Mouse (Mus musculus) G1E (cell line): Measurements from ENCODE around the gene Gmds. TPM values are rescaled to one million over a fixed set of nuclear protein-coding genes. Genes with fewer than 3 reads are reported as not detected.
A peak's percentile ranks its signal among the peaks of the same experiment; 100 is the strongest.

ENCODE experiments used
- ATAC-seq: 2 replicates; pipeline ENCODE4 v1.8.0; 2016; ENCODE audit warnings: mild to moderate bottlenecking; ENCODE audit not compliant: insufficient number of reproducible peaks, poor library complexity, low FRiP score, severe bottlenecking; ENCODE audit errors: extremely low read depth
- DNase-seq: peaks from one replicate; pipeline ENCODE4 v3.0.0; 2012; ENCODE audit warnings: low spot score
- H3K27me3 ChIP-seq: 2 replicates; pipeline ENCODE4 v1.6.1; 2012; ENCODE audit warnings: mild to moderate bottlenecking, low read length, inconsistent platforms; ENCODE audit not compliant: insufficient read depth
- H3K36me3 ChIP-seq: replicated peaks from 2 replicates; pipeline ENCODE3; 2012; ENCODE audit warnings: mild to moderate bottlenecking, inconsistent platforms
- H3K4me1 ChIP-seq: 2 replicates; pipeline ENCODE4 v1.6.1; 2012; ENCODE audit warnings: low read depth, low read length, inconsistent platforms, mixed read lengths; ENCODE audit not compliant: insufficient read depth
- H3K4me3 ChIP-seq: 2 replicates; pipeline ENCODE4 v1.5.1; 2012; ENCODE audit warnings: low read depth, mild to moderate bottlenecking, inconsistent platforms, low read length, moderate library complexity, mixed read lengths
- H3K9me3 ChIP-seq: replicated peaks from 2 replicates; pipeline ENCODE4 v1.6.1; 2012; ENCODE audit warnings: inconsistent platforms
- CTCF ChIP-seq: IDR thresholded peaks from 2 replicates; pipeline ENCODE4 v1.5.1; 2012; ENCODE audit warnings: low read depth, low read length, inconsistent platforms, mixed read lengths
- GATA1 ChIP-seq: IDR thresholded peaks from 2 replicates; pipeline ENCODE4 v1.6.1; 2012; ENCODE audit warnings: borderline replicate concordance, low read length, inconsistent platforms, mixed read lengths
- GATA2 ChIP-seq: IDR thresholded peaks from 2 replicates; pipeline ENCODE4 v1.6.1; 2012; ENCODE audit warnings: low read depth, low read length, inconsistent platforms, borderline replicate concordance
- POLR2AphosphoS5 ChIP-seq: IDR thresholded peaks from 2 replicates; pipeline ENCODE4 v1.6.1; 2012; ENCODE audit warnings: low read depth, low read length, inconsistent platforms; ENCODE audit not compliant: insufficient replicate concordance
- TAL1 ChIP-seq: conservative IDR thresholded peaks from 2 replicates; pipeline ENCODE4 v1.6.1; 2012; ENCODE audit warnings: low read depth, low read length, inconsistent platforms, mixed read lengths
- polyA plus RNA-seq: library from polyadenylated mRNA; stranded (reverse); fragments of >175 nt; gene quantifications from 2 replicates; pipeline ENCODE4 v1.2.3, GENCODE M21; 2012
- total RNA-seq, 2 experiments: library from RNA; stranded (forward) in 1 of 2; stranded (reverse) in 1 of 2; fragments of 200-1000 nt in 1 of 2; fragments of >200 nt in 1 of 2; fragmentation: Nextera tagmentation in 1 of 2; gene quantifications; 2 replicates each; pipeline ENCODE4 v1.2.3; 2014 to 2017

Gmds gene
- total and polyA plus RNA-seq, 3 experiments = 19.9 to 27.5 (median 22.1) TPM

GRCm38 (mm10) chr13:31792480-31793132 is 545.9 kb downstream of the Gmds start:
- H3K4me3 ChIP-seq = no peak overlapping the region
- H3K9me3 ChIP-seq = no peaks in the 10 kb centered on the region
- ATAC-seq (no peak; the same call in 1 of the 2 replicates), DNase-seq (peak; percentile 38)
- H3K36me3 ChIP-seq = no peaks in the 10 kb centered on the region
- TF ChIP-seq POLR2AphosphoS5 = no peak
- no peak for TF ChIP-seq TAL1
- TF ChIP-seq CTCF = peak; percentile 81
- no peak for TF ChIP-seq GATA1
- TF ChIP-seq GATA2 = no peak
- peaks cover 19% of the 10 kb centered on the region for H3K27me3 ChIP-seq
- H3K4me1 ChIP-seq = no peaks in the 10 kb centered on the region

DNA sequence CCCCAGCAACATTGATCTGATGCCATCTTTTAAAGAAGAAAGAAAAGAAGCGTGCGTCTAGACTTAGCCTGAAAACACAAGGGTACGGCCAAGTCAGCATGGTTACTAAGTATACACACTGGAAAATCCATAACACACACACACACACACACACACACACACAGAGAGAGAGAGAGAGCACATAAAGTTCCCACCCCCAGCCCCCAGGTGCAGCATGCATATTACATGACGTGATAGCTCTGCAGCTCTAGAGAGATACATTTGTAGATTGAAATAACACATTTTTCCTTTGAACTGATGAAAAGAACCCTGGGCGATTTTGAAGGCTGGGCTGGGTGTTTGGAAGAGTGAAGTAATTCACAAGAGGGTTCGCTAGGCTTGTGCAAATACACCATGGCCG is 553.8 kb downstream of the Gmds start:
- DNase-seq (no peak), ATAC-seq (no peak)
- H3K27me3 ChIP-seq = peaks cover 24% of the 10 kb centered on the region
- no peak for TF ChIP-seq POLR2AphosphoS5
- no peak for TF ChIP-seq GATA2
- TF ChIP-seq CTCF = no peak
- H3K4me3 ChIP-seq = no peak overlapping the region
- no peaks in the 10 kb centered on the region for H3K4me1 ChIP-seq
- H3K36me3 ChIP-seq = no peaks in the 10 kb centered on the region
- no peaks in the 10 kb centered on the region for H3K9me3 ChIP-seq

DNA sequence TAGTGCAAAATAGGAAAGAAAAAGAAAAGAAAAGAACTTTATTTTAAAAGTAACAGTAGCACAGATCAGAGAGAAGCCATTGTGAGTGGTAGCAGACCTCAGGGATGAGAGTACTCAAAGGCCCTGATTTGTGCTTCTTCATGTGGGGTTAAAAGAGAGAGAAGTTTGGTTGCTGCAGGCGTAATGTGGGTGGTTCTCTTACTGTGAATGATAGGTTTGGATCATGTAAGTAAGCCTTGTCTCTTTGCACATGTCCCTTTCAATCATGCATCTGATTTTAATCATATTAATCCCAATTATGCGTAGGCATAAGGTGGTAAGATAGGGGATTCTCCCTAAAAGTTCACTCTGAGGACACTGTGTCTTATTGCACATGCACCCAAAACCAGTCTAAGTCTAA is 556.5 kb downstream of the Gmds start:
- ATAC-seq (no peak), DNase-seq (no peak)
- no peak overlapping the region for H3K4me3 ChIP-seq
- H3K36me3 ChIP-seq = no peaks in the 10 kb centered on the region
- no peaks in the 10 kb centered on the region for H3K9me3 ChIP-seq
- TF ChIP-seq POLR2AphosphoS5 = no peak
- TF ChIP-seq GATA2 = no peak
- no peak for TF ChIP-seq TAL1
- TF ChIP-seq GATA1 = no peak
- TF ChIP-seq CTCF = no peak
- H3K27me3 ChIP-seq = peaks cover 37% of the 10 kb centered on the region
- no peaks in the 10 kb centered on the region for H3K4me1 ChIP-seq

DNA sequence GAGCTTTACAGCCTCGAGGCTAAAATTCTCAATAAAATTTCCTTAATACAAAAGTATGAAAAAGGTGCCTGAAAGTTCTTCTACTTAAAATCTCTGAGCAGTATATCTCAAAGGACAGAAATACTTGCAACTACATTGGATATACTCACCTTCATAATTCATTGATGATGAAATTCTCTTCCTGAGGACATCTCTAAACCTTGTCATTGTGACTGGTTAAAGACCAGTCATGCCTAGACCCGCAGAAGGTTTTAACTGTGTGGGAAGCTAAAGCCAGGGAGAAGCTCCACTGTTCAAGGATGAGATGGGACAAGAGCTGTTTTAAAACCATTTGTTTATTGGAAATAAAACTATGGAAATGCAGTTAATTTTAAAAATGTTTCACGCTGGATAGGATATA is 558.2 kb downstream of the Gmds start:
- H3K9me3 ChIP-seq = no peaks in the 10 kb centered on the region
- DNase-seq = no peak
- ATAC-seq = no peak

GRCm38 (mm10) chr13:31779281-31779981 is 559.1 kb downstream of the Gmds start:
- Histone ChIP-seq H3K27me3 (peaks cover 30% of the 10 kb centered on the region), H3K4me1 (no peaks in the 10 kb centered on the region), H3K4me3 (no peak overlapping the region), H3K9me3 (no peaks in the 10 kb centered on the region), H3K36me3 (no peaks in the 10 kb centered on the region)
- ATAC-seq (no peak), DNase-seq (no peak)
- no peak for TF ChIP-seq POLR2AphosphoS5
- no peak for TF ChIP-seq TAL1
- no peak for TF ChIP-seq CTCF
- TF ChIP-seq GATA2 = no peak
- TF ChIP-seq GATA1 = no peak

More for the DNA sequence above, 558.2 kb downstream of the Gmds start:
- H3K36me3 ChIP-seq = no peaks in the 10 kb centered on the region
- H3K4me3 ChIP-seq = no peak overlapping the region
- TF ChIP-seq GATA1 (no peak), POLR2AphosphoS5 (no peak), CTCF (no peak), TAL1 (no peak), GATA2 (no peak)
- H3K27me3 ChIP-seq = peaks cover 27% of the 10 kb centered on the region
- no peaks in the 10 kb centered on the region for H3K4me1 ChIP-seq

DNA sequence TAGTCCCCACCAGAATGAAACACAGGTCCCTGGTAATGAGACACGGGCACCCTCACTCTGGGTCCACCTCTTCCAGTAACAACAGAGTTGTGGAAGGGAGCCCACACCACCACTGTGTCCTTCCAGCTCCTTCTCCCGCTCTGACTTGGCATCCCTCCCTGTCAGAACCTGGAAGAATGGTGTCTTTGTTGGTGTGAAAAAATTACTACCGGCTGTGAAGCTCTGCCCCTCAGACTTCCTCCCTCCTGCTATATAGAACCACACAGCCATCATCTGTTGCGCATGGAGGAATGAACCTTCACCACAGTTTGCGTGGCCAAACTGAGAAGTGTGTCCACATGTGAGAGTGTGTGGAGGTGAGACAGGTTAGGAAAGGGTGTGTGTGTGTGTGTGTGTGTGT is 562.8 kb downstream of the Gmds start:
- Histone ChIP-seq H3K4me1 (no peaks in the 10 kb centered on the region), H3K4me3 (no peak overlapping the region), H3K27me3 (peaks cover 35% of the 10 kb centered on the region), H3K36me3 (no peaks in the 10 kb centered on the region), H3K9me3 (no peaks in the 10 kb centered on the region)
- DNase-seq = no peak
- ATAC-seq = no peak
- TF ChIP-seq GATA2 (no peak), CTCF (no peak), TAL1 (no peak), GATA1 (no peak), POLR2AphosphoS5 (no peak)

GRCm38 (mm10) chr13:31772882-31773281 is 565.7 kb downstream of the Gmds start:
- Histone ChIP-seq H3K27me3 (peaks cover 23% of the 10 kb centered on the region), H3K36me3 (no peaks in the 10 kb centered on the region), H3K4me1 (no peaks in the 10 kb centered on the region), H3K9me3 (no peaks in the 10 kb centered on the region), H3K4me3 (no peak overlapping the region)
- no peak for TF ChIP-seq CTCF
- no peak for TF ChIP-seq TAL1
- TF ChIP-seq POLR2AphosphoS5 = no peak
- no peak for TF ChIP-seq GATA1
- TF ChIP-seq GATA2 = no peak
- DNase-seq = no peak
- ATAC-seq = no peak
